Mouse (Mus musculus) left cerebral cortex, postnatal 4 days (tissue): Measurements from ENCODE around the gene Lyl1. TPM values are rescaled to one million over a fixed set of nuclear protein-coding genes. Genes with fewer than 3 reads are reported as not detected.

Source experiments
- DNase-seq: peaks from one replicate; pipeline ENCODE4 v3.0.0-alpha.2; 2022
- intact Hi-C: fragments of 180-260 bp; cut with DNase I; formaldehyde crosslinking; loops from one replicate; pipeline ENCODE4 v1.15.1; 2025
- total RNA-seq, 2 experiments: library from RNA; stranded (reverse); gene quantifications; 2 replicates each; pipeline ENCODE4 v1.2.3; 2021

Gene Lyl1
- total RNA-seq, 2 experiments from 2014 or later, result 3.0 to 3.3 TPM

DNA sequence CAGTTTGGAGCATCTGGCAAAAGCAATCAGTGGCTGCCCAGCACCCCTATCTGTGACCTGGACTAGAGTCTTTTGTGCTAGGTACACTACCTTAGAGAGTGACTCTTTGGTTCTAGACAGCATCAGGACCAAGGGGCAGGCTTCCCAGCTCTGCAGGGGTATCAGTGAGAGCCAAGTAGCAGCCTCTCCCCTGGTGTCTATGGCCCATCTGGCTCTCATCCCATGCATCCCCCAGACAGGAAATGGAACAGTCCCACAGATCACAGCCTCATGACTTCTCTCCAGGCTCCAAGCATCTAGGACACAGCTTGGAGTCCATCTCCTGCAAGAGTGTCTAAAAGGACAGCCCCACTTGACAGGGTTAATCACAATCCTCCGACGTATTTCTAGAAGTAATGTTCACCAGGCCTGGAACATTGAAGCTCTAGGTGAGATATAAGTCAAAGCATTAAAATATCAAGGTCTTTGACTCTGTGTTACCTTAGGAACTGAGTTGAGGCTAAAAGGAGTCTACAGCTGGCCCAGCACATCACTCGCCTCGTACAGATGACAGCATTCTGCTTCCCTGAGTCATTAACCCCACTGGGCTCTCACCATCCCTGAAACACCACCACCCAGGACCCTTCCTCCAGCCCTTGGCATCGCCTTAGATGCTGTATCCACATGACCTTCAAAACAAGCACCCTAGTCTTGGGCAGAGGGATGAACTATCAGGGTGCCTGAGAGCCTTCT is 17.9 kb downstream of the Lyl1 start:
- DNase-seq, result no peak
- intact Hi-C loops, result no loop called here

DNA sequence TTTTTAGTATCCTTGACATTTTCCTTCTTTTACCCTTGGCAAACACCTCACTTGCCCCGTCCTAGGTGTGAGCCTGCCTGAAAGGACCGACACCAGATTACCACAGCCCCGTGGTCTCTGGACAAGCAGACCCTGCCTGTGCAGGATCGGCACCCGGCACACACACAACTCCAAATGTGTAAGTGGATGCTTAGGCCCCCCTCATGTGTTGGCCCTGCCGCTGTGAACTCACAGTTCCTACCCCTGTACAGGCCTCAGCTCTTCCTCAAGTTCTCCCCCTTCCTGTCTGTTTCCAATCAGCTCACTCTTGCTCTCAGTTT is 21.2 kb downstream of the Lyl1 start:
- intact Hi-C loops, result no loop called here

DNA sequence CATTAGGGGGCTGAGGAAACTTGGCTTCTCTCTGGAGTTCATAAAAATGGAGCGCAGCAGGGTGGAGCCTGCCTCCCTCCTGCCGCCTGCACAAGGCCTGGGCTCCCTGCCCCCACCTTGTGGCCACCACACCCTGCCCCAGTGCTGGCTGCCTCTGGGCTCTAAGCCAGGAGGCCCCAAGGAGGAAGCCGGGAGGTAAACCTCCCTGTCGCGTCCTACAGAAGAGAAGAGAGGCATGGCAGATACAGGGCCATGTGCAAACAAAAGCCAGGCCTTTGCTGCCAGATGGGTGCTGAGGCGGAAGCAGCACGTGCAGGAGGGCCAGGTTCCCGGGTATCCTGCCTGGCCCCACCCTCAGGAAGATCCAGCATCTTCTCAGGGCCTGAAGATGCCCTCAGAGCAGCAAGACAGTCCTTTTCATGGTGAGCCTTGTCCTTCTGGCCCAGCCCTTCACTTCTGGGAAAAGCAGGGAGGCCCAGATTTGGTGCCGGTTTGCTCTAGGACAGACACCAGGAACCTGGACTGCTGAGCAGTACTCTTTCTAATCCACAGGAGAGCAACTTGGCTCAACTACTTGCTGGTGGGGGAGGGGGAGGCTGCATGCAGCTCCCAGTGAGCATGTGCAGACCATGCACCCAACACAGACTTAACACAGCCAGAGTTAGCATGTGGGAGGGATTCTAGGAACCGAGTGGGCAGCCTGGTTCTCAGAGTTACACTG is 21.8 kb downstream of the Lyl1 start, which contains the start of gene G430095P16Rik:
Gene G430095P16Rik (plus strand): TSS at position 158 of the 721 bp plus-strand sequence.
- intact Hi-C loops, result no loop called here
- DNase-seq, result peak; percentile 86

More for the DNA sequence above, 21.2 kb downstream of the Lyl1 start:
- no peak for DNase-seq

DNA sequence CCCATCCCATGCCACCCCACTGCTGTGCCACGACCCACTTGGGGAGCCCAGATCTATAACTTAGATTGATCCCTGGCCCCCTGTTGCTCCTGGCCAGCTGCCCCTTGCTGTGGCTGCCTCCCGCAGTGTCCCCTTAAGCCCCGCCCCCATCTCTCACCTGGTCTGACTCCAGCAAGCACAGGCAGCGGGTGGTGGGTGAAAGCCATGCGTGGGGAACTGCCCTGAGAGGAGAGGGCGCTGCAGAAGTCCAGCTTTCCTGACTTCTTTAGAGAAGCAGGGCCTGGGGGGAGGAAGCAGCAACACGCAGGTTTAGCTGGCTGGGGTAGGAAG is 22.3 kb downstream of the Lyl1 start:
- intact Hi-C loops, result no loop called here
- DNase-seq, result no peak

DNA sequence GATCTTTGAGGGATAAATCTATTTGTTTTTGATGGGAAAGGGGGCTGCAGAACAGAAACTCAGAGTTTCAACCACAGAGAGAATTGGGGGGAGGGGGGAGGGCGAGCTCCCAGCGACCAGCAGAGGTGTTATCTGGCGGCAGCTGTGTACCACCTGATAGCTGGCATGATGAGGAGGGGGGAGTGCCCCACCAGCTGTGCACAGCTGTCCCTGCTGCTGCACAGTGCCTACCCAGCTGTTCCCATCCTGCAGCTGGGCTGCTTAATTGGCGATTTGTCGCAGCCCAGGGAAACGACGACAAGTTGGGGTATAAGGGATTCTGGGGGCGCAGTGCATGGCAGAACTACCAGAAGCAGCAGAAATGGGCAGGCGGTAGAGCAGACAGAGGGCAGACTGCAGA is 23.4 kb downstream of the Lyl1 start:
- no peak for DNase-seq
- intact Hi-C loops, result no loop called here

DNA sequence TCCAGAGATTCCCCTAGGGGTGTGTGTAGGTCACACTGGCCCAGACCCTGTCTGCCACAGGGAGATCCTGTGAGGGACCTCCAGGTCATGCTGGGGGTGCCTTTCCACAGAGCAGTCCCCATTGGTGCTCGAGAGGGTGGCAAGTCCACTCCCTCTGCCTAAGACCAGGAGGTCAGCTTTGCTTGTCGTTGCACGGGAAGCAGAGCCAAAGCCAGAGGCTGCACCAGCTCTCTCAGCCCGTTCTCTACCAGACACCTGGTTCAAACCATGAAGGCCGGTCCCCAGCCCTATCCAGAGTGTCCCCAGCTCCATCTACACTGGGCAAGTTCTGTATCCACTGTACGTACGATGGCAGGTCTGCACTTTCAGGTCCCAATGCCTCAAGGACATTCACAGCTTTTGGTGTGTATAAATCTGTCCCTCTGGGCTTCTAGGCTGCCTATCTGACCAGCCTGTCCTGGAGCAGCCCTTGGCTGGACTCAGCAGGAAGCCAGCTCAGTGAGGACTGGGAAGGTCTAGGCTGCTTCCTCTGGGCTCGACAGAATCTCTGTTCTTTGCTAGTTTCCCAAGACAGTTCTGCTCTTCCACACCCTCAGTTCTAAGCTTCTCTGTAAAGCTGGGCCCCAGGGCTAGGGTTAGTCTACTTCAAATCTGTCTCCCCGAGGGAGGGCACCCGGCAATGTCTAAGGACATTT is 24.1 kb downstream of the Lyl1 start:
- intact Hi-C loops, result no loop called here
- DNase-seq, result no peak

DNA sequence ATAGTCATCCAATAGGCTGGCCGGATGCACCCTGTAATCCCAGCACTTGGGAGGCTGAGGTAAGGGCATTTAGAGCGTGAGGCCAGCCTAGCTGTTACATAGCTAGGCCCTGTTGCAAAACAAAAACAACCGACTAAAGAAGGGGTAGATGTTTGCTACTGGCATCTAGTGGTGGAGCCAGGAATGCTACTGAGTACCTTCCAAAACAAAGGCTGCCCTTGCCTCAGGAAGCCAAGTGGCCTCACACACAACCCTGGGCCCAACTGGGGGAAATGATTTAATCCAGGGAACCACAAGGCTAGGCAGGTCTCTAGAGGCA is 24.6 kb downstream of the Lyl1 start:
- DNase-seq, result no peak
- intact Hi-C loops, result no loop called here

DNA sequence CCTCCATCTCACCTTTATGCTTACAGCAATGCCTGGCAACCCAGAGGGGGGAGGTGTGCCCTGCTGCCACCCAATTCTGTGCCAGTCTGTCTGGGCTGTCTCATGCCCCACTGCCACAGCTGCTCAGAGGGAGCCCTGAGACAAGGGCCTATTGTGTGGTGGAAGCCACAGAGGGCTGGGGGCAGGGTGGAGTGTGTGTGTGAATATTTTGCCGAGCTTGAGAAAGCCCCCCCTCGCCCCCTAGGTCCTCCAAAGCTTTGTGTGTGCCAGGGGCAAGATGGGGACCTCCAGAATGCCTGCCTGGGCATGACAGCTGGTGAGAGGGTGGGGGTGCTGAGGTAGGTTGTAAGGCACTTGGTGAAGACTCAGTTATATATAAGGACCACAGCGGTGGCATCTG is 27.2 kb downstream of the Lyl1 start:
- intact Hi-C loops, result no loop called here
- peak; percentile 85 for DNase-seq

DNA sequence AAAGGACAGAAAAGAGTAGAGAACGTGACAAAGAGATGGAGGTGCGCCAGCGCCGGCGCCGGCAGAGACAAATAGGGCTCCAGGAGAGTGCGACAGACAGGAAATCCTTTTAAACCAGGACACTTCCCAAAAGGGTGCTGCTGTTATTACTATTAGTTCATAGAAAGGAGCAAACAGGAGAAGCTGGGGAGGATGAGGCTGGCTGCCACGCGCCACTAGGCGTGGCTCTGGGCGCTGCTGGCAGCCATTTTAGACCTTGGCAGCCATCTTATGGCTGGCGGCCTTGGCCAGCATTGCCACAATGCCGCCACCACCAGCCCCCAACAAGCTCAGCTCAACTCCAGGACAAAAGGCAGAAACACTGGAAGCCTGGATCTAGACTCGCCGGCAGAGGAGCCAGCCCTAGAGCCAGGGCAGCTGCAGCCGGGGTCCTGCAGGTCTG is 28.7 kb downstream of the Lyl1 start:
- peak; percentile 79 for DNase-seq
- intact Hi-C loops, result no loop called here

DNA sequence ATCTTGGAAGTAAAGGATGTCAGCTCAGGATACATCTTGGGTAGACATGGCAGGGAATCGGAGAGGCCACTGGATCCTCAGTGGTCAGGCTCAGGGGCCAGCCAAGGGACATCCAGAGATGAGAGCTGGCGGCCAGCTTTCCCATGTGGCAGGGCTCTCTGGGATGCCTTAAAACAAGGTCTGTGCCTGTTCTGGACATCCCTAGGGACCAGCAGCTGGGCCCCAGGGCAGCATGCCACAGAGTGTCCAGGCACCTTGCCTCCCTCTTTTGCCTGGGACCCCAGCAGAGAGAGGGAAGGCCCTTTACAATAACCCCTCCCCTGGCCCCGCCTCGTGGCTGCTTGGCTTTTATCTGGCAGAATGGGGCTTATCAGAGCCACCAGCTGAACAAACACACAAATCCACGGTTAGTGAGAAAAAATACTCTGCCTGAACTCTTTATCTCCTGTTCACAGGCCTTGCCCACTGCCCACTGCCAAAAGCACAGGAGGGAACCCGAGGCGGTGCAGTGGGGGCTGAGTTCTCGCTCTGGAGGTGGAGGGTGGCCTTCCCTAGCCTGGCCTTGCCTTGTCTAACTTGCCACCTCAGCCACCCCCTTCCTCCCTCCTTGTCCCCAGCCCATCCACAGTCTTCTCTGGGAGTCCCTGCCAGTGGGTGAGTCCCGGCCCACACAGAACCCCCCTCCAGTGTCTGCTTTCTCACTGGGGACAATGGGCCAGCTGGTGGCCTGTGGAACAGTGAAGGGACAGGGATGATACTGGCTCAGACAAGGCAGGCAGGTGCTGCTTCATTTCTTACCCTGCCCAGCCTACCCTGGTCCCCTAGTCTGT is 29.5 kb downstream of the Lyl1 start:
- peak; percentile 53 for DNase-seq
- intact Hi-C loops, result no loop called here

DNA sequence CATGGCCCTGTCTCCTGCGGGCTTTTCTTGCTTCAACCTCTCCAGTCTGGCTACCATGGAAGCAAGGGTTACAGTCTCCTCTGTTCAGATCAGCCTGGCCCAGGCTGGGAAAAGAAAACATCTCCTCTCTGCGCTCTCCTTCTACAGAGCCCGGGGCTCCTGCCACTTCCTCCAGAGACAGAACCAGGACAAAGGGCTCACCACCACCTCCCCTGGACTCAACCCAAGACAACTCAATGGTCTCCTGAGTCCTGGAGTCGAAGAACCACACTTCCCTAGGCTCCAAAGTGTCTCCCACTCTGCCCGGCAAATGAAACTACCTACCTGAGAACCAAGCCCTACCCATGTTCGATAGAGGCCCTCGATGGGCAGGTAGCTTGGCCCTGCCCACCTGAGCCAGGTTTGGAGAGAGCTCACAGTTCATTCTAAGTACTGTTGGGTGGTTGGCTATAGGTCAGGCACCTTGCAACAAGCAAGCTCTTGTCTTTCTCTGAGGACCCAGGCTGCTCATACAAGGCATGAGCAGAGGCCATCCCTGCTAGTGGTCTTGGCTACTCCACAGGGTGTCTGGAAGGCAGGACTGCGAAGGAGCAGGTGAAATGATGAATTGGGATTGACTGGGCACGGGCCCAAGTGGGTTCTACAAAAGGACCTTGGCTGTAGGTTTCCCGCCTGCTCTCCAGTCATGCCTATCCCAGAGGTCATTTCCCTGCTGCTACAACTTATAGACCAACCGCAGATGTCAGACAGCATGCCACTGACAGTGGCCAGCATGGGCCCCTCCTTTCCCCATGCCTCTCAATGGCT is 30.3 kb downstream of the Lyl1 start:
- DNase-seq, result peak; percentile 73
- intact Hi-C loops, result no loop called here

DNA sequence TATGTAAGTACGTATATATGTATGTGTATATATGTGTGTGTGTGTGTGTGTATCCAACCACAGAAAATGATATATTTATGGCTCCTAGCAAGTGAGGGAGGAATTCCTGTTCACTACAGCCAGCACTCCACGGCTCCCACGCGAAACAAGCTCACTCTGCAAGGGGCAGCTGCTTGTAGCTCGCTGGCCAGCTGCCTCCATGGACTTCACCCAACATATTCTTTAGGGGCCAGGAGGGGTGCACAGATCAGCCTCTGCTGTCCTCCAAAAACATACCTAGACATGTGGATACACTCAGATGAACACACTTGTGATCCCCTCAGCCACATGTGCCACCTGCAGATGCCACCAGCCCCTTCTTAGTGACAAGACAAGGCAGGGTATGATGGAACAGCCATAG is 31.3 kb downstream of the Lyl1 start:
- intact Hi-C loops, result no loop called here
- no peak for DNase-seq

DNA sequence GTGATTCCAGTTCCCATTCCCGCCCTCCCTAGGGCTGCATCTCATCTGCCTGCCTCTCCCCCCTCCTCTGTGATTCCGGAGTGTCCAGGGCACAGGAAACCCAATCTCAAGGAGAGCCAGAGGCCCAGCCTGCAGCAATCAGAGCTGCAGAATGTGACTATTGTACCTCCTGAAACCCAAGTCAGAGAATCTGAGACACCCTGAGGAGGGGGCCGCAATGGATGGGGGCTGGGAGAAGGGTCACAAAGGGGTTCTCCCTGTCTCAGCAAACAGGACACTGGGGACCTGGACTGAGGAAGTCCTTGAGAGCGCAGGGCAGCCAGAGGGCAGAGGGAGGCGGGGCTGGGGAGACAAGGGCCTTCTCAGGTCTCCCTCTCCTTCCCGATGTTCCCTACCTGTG is 31.7 kb downstream of the Lyl1 start:
- DNase-seq, result no peak
- intact Hi-C loops, result no loop called here

DNA sequence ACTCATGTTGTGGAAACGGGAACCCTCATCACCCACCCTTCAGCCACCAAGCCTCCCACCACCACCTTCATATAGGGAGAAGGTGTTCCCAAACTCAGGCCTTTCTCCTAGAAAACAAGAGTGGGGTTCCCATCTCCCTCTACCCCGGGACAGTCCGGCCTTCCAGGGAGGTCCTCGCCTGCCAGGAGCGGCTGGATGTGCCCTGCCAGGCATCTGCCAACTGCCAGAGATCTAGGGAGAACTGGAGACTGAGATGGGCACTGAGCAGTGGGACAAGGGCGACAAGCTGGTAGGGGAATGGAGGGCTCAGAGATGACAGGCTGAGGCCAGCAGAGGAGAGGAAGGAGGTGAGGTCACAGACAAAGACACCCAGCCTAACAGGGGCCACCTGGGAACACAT is 32.7 kb downstream of the Lyl1 start:
- no peak for DNase-seq
- intact Hi-C loops, result no loop called here

DNA sequence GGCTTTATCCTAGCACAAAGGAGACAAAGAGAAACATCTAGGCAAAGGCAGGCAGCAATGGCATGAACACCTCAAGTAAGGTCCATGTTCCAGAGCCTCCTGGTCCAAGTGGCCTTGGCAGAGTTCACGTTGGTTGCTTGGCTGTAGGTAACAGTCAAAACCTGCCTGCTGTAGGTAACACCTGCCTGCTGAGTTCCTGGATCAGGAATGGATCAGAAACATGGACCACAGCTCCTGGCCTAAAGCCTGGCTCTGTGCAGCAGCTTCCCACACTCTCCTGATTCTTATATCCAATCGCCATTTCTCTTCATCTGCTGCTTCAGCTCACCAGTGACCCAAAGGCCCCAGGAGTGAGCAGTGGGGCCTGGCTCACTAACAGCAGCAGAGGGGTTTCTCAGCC is 33.4 kb downstream of the Lyl1 start:
- intact Hi-C loops, result no loop called here

DNA sequence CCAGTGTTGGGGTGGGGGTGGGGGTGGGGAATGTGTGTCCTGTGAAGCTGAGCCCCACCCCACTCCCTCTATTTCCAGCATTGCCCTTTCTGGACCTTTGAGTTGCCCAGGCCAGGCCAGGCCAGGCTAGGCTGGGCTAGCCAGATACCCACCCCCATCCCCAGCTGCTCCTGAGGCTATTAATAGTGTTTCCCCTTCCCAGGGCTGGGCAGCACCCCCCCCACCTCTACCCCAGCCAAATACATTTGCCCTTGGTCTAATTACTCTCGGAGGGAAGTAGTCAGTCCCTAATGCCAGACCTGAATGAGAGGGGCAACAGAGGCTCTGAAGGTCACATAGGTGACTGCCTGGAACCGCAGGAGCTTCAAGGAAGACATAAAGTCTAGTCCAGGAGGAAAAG is 34.3 kb downstream of the Lyl1 start:
- no peak for DNase-seq
- intact Hi-C loops, result no loop called here

More for the DNA sequence above, 33.4 kb downstream of the Lyl1 start:
- no peak for DNase-seq

DNA sequence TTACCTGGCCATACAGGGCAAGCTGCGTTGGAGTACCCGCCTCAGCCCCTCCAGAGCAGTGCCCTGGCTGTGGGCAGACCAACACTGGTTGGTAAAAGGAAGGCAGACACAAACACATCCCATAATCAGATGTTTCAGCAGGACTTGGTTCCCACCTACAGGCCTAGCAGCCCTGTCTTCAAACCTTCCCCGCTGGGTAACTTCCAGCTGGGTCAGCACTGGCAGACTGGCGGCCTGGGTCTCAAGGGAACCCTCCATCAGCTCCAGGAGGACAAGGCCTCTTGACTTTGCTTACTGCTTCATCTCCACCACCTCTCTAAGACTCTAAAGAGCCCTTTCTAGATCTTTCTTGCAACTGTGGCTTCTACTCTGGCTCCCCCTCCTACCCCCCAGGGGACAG is 35.3 kb downstream of the Lyl1 start:
- DNase-seq, result no peak
- intact Hi-C loops, result no loop called here

DNA sequence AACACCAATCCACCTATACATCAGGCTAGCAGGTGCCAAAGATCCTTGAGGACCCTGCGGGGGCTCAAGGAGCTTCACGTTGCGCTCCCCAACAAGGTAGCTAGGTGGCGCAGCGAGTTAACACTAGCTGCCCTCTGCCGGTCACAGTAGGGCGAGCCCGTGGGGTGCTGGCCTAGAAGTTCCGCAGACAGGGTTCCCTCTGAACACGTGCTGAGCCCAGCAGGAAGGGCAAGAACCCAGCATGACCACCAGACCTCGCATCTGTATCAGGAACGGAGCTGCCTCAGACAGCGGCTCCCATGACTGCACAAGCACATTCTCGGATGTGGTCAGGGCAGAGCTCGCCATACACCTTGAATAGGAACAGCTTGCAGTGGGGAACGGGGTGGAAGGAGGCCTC is 36.4 kb downstream of the Lyl1 start:
- intact Hi-C loops, result no loop called here
- DNase-seq, result peak; percentile 85

DNA sequence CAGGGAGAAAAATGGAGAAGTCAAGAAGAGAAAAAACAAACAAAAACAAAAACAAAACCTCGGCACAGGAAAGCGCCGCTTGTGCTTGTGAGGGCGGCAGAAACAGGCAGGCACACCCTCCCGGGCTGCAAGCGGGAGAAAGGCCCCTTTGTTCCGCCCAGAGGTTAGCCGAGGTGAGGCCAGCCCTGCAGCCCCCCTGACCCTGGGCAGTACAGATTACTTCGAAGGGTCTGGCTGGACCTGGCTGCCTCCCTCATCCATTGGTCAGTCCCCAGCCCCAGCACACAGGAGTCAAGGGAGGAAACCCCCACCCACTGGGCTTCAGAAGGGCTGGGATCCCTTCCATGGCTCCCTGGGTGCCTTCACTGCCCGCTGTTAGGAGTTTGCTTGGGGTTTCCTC is 37.0 kb downstream of the Lyl1 start:
- no peak for DNase-seq

DNA sequence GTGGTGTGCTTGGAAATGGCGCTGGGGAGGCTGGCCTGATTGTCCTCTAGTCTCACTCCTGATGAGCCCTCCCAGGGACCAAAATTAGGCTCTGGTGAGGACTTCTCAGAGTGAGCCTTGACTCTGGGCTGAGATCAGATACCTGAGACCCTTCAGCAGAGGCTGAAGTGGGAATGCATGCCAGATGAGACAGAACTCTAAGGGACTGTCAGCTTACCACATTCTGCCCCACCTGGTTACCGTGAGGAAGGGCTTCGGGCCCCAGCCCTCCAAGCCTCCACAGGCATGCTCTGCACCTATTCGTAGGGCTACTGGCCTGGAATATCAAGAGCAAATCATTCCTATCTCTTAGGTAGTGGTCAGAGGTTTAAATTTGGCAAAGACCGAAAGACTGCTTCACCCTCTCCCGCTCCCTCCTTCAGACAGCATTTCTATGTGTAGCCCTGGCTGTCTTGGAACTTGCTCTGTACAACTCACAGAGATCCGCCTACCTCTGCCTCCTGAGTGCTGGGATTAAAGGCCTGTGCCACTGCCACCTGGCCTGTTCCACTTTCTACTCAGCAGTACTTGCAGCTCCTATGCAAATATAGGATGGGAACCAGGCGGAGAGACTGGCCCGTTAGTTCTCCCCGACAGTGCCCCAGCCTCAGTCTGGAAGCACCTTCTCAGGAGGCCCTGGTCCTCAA is 37.6 kb downstream of the Lyl1 start:
- intact Hi-C loops, result no loop called here
- no peak for DNase-seq

More for the DNA sequence above, 37.0 kb downstream of the Lyl1 start:
- intact Hi-C loops, result no loop called here
